Comparison of ENCODE assay signal across 11 mouse cellular contexts in genomic region chr17:36869284-36869954, GRCm38 (mm10). TPM values are rescaled to one million over a fixed set of nuclear protein-coding genes. Genes with fewer than 3 reads are reported as not detected.
A peak's percentile ranks its signal among the peaks of the same experiment; 100 is the strongest.
DNase-seq lines count a peak whose midpoint lies in the region; ATAC-seq and TF ChIP-seq lines count a peak whose summit lies in the region.
"Had no signal": no experiment of that assay in that cellular context is flagged by ENCODE, and none has a peak within 500 bp of the region (broad histone marks: within the 10 kb centered on the region; RNA-seq: fewer than 3 reads in every experiment).

Trim10 (plus strand) TSS chr17:36869574.

- H3K9me3 ChIP-seq in forebrain, embryonic 12.5 days: no peaks in the 10 kb centered on the region
- no peaks in the 10 kb centered on the region for H3K9me3 ChIP-seq in forebrain, embryonic 16.5 days (ENCODE audit: control insufficient read depth, low read length)
- no peaks in the 10 kb centered on the region for H3K9me3 ChIP-seq in midbrain, embryonic 10.5 days (replicated peaks)
- no peaks in the 10 kb centered on the region for H3K9me3 ChIP-seq in midbrain, embryonic 15.5 days
- no peaks in the 10 kb centered on the region for H3K9me3 ChIP-seq in liver, embryonic 15.5 days (replicated peaks)
- H3K9me3 ChIP-seq in stomach, postnatal 0 days (ENCODE audit: control insufficient read depth, low read length): no peaks in the 10 kb centered on the region

- 0 out of 2 replicates have a peak within 1 kb of the TSS, but pooled peaks have one; percentile 1 for H3K9ac ChIP-seq in forebrain, embryonic 12.5 days
- H3K9ac ChIP-seq in forebrain, embryonic 16.5 days (replicated peaks; ENCODE audit: low read depth, low read length): no peak within 1 kb of the TSS
- no peak within 1 kb of the TSS for H3K9ac ChIP-seq in midbrain, embryonic 15.5 days
- peak within 1 kb of the TSS; percentile 88 for H3K9ac ChIP-seq in liver, embryonic 15.5 days
- peak within 1 kb of the TSS; percentile 1; the same call in 1 of the 2 replicates for H3K9ac ChIP-seq in stomach, postnatal 0 days (ENCODE audit: low read length)

- H3K27me3 ChIP-seq in forebrain, embryonic 12.5 days: peaks cover 23% of the 10 kb centered on the region
- H3K27me3 ChIP-seq in forebrain, embryonic 16.5 days (replicated peaks; ENCODE audit: control insufficient read depth, insufficient read depth, low read length): 0 out of 2 replicates have a peak, but pooled peaks cover 5% of the 10 kb centered on the region
- peaks cover 21% of the 10 kb centered on the region for H3K27me3 ChIP-seq in midbrain, embryonic 10.5 days (ENCODE audit: low read depth, poor library complexity, severe bottlenecking)
- peaks cover 7% of the 10 kb centered on the region; the same call in 1 of the 2 replicates for H3K27me3 ChIP-seq in midbrain, embryonic 15.5 days (replicated peaks)
- H3K27me3 ChIP-seq in liver, embryonic 15.5 days: peaks cover 33% of the 10 kb centered on the region
- no peaks in the 10 kb centered on the region for H3K27me3 ChIP-seq in stomach, postnatal 0 days (ENCODE audit: control insufficient read depth, insufficient read depth, low read length)

- no peaks in the 10 kb centered on the region for H3K36me3 ChIP-seq in forebrain, embryonic 12.5 days (replicated peaks)
- H3K36me3 ChIP-seq in forebrain, embryonic 16.5 days (ENCODE audit: control insufficient read depth, insufficient read depth): no peaks in the 10 kb centered on the region
- H3K36me3 ChIP-seq in midbrain, embryonic 10.5 days: no peaks in the 10 kb centered on the region
- no peaks in the 10 kb centered on the region for H3K36me3 ChIP-seq in midbrain, embryonic 15.5 days (replicated peaks)
- H3K36me3 ChIP-seq in liver, embryonic 15.5 days (replicated peaks): peaks cover 33% of the 10 kb centered on the region
- no peaks in the 10 kb centered on the region for H3K36me3 ChIP-seq in stomach, postnatal 0 days (ENCODE audit: control insufficient read depth, insufficient read depth, low read length)

- no peak for TF ChIP-seq EP300 in stomach, postnatal 0 days (optimal IDR thresholded peaks at IDR 0.05)

- peaks cover 6% of the 10 kb centered on the region; the same call in 1 of the 2 replicates for H3K4me1 ChIP-seq in forebrain, embryonic 12.5 days
- peaks cover 6% of the 10 kb centered on the region for H3K4me1 ChIP-seq in forebrain, embryonic 16.5 days (replicated peaks; ENCODE audit: control insufficient read depth, insufficient read depth, low read length)
- peaks cover 11% of the 10 kb centered on the region for H3K4me1 ChIP-seq in midbrain, embryonic 10.5 days
- peaks cover 8% of the 10 kb centered on the region for H3K4me1 ChIP-seq in midbrain, embryonic 15.5 days
- H3K4me1 ChIP-seq in liver, embryonic 15.5 days (replicated peaks): peaks cover 63% of the 10 kb centered on the region
- no peaks in the 10 kb centered on the region for H3K4me1 ChIP-seq in stomach, postnatal 0 days (replicated peaks; ENCODE audit: control insufficient read depth, insufficient read depth)

- no peak within 1 kb of the TSS for H3K4me3 ChIP-seq in forebrain, embryonic 12.5 days (replicated peaks)
- H3K4me3 ChIP-seq in forebrain, embryonic 16.5 days (replicated peaks; ENCODE audit: low read length): no peak within 1 kb of the TSS
- peak within 1 kb of the TSS; percentile 23 for H3K4me3 ChIP-seq in midbrain, embryonic 10.5 days
- H3K4me3 ChIP-seq in midbrain, embryonic 15.5 days: no peak within 1 kb of the TSS
- peak within 1 kb of the TSS; percentile 72 for H3K4me3 ChIP-seq in liver, embryonic 15.5 days (replicated peaks)
- H3K4me3 ChIP-seq in stomach, postnatal 0 days (ENCODE audit: low read depth, low read length): no peak within 1 kb of the TSS
- H3K4me3 ChIP-seq: myocyte had no signal

- no peak for TF ChIP-seq CTCF in stomach, postnatal 0 days (IDR thresholded peaks at IDR 0.05; ENCODE audit: low read depth)

- H3K27ac ChIP-seq in forebrain, embryonic 12.5 days: no peak within 1 kb of the TSS
- no peak within 1 kb of the TSS for H3K27ac ChIP-seq in forebrain, embryonic 16.5 days (ENCODE audit: low read length)
- H3K27ac ChIP-seq in midbrain, embryonic 10.5 days (replicated peaks): 0 out of 2 replicates have a peak within 1 kb of the TSS, but pooled peaks have one; percentile 19
- H3K27ac ChIP-seq in midbrain, embryonic 15.5 days: no peak within 1 kb of the TSS
- peak within 1 kb of the TSS; percentile 99 for H3K27ac ChIP-seq in liver, embryonic 15.5 days (replicated peaks)
- H3K27ac ChIP-seq in stomach, postnatal 0 days (replicated peaks): no peak within 1 kb of the TSS

- H3K4me2 ChIP-seq in forebrain, embryonic 12.5 days: no peak within 1 kb of the TSS
- H3K4me2 ChIP-seq in forebrain, embryonic 16.5 days (ENCODE audit: low read length): no peak within 1 kb of the TSS
- no peak within 1 kb of the TSS for H3K4me2 ChIP-seq in midbrain, embryonic 15.5 days
- H3K4me2 ChIP-seq in liver, embryonic 15.5 days: peak within 1 kb of the TSS; percentile 70
- no peak within 1 kb of the TSS for H3K4me2 ChIP-seq in stomach, postnatal 0 days (replicated peaks; ENCODE audit: low read depth)

- DNase-seq in midbrain, embryonic 10.5 days (ENCODE audit: low spot score): no peak
- DNase-seq in stomach, postnatal 0 days (ENCODE audit: low spot score): peak; percentile 22
- no peak for DNase-seq in urinary bladder, postnatal 36 days (ENCODE audit: low spot score in 2 of 2)
- DNase-seq in right cerebral cortex, postnatal 4 days: no peak
- DNase-seq: cerebellum, adult 11 months; right cerebral cortex, postnatal 25 days had no signal

- WGBS in forebrain, embryonic 12.5 days: 83% methylated on average over 4 of the region's 4 CpGs
- 80% methylated on average over 4 of the region's 4 CpGs for WGBS in forebrain, embryonic 16.5 days
- 84% methylated on average over 4 of the region's 4 CpGs for WGBS in midbrain, embryonic 10.5 days
- WGBS in midbrain, embryonic 15.5 days: 83% methylated on average over 4 of the region's 4 CpGs
- 16% methylated on average over 4 of the region's 4 CpGs for WGBS in liver, embryonic 15.5 days (ENCODE audit: insufficient replicate concordance)
- WGBS in stomach, postnatal 0 days: 79% methylated on average over 4 of the region's 4 CpGs

- ATAC-seq in forebrain, embryonic 12.5 days (ENCODE audit: low FRiP score): no peak
- no peak for ATAC-seq in forebrain, embryonic 16.5 days
- no peak for ATAC-seq in midbrain, embryonic 15.5 days (replicated peaks)
- peak; percentile 99 for ATAC-seq in liver, embryonic 15.5 days (ENCODE audit: insufficient read depth)
- ATAC-seq in stomach, postnatal 0 days (ENCODE audit: low FRiP score, low TSS enrichment): no peak

RNA-seq across cellular contexts. Expression of gene Trim10, which starts in this region (rescaled TPM):
- polyA plus RNA-seq in forebrain, embryonic 12.5 days (2016; fragmentation: Nextera tagmentation; extraction: Ambion mirVana): 4.7 and 7.1 TPM in 2 replicates
- polyA plus RNA-seq in forebrain, embryonic 16.5 days (2015; fragmentation: Nextera tagmentation; extraction: Ambion mirVana): 1.1 and 1.7 TPM in 2 replicates
- polyA plus RNA-seq in midbrain, embryonic 10.5 days (2016; fragmentation: Nextera tagmentation; extraction: Ambion mirVana): 6.2 and 7.4 TPM in 2 replicates
- 1.2 and 1.5 TPM in 2 replicates for polyA plus RNA-seq in midbrain, embryonic 15.5 days (2015; fragmentation: Nextera tagmentation; extraction: Ambion mirVana)
- 300 and 303 TPM in 2 replicates for polyA plus RNA-seq in liver, embryonic 15.5 days (2015; fragmentation: Nextera tagmentation; extraction: Ambion mirVana)
- 0.28 and 0.32 TPM in 2 replicates for polyA plus RNA-seq in stomach, postnatal 0 days (2015; fragmentation: Nextera tagmentation; extraction: Ambion mirVana)
- polyA plus RNA-seq: myocyte had no signal

Comparison
In these comparisons a context has a peak if more than half of its experiments do, and no peak if none do; other contexts are left out.
1. RNA of gene Trim10 (polyA plus RNA-seq): 300 to 303 TPM in liver, embryonic 15.5 days; 6.2 to 7.4 TPM in midbrain, embryonic 10.5 days, 4.7 to 7.1 TPM in forebrain, embryonic 12.5 days, 1.2 to 1.5 TPM in midbrain, embryonic 15.5 days, 1.1 to 1.7 TPM in forebrain, embryonic 16.5 days and 0.28 to 0.32 TPM in stomach, postnatal 0 days; every median in the first group is over 10 times any median in the second.
2. H3K27ac ChIP-seq: peak in midbrain, embryonic 10.5 days (single experiment) and liver, embryonic 15.5 days (single experiment); none in forebrain, embryonic 12.5 days (single experiment), forebrain, embryonic 16.5 days (single experiment), midbrain, embryonic 15.5 days (single experiment) and stomach, postnatal 0 days (single experiment).
3. H3K4me3 ChIP-seq: peak in midbrain, embryonic 10.5 days (single experiment) and liver, embryonic 15.5 days (single experiment); none in forebrain, embryonic 12.5 days (single experiment), forebrain, embryonic 16.5 days (single experiment), midbrain, embryonic 15.5 days (single experiment) and stomach, postnatal 0 days (single experiment).
4. H3K9ac ChIP-seq: peak in forebrain, embryonic 12.5 days (single experiment) and liver, embryonic 15.5 days (single experiment); none in forebrain, embryonic 16.5 days (single experiment) and midbrain, embryonic 15.5 days (single experiment).
5. Peak in DNase-seq and H3K9ac ChIP-seq in stomach, postnatal 0 days; RNA of the gene not detected or under 1 TPM.